Mouse (Mus musculus) forebrain, embryonic 14.5 days (tissue): ENCODE data around the gene B4galnt4. TPM values are rescaled to one million over a fixed set of nuclear protein-coding genes. Genes with fewer than 3 reads are reported as not detected.

ENCODE experiments used
- ATAC-seq: fragments of 200-750 bp; cut with Nextera tagmentation; 2 replicates; pipeline ENCODE4 v1.8.0; 2017; ENCODE audit warnings: mild to moderate bottlenecking, moderate library complexity
- DNase-seq: peaks from one replicate; pipeline ENCODE4 v3.0.0-alpha.2; 2015; ENCODE audit warnings: low spot score
- H3K27ac ChIP-seq: fragments of 300-500 bp; sonication (generic); 2 replicates; pipeline ENCODE4 v1.5.1; 2014; ENCODE audit warnings: low read depth, mild to moderate bottlenecking, control low read depth, low read length, moderate library complexity
- H3K27me3 ChIP-seq: fragments of 300-500 bp; sonication (generic); replicated peaks from 2 replicates; pipeline ENCODE4 v1.6.1; 2014; ENCODE audit warnings: low read length, control low read depth, mixed read lengths; ENCODE audit not compliant: control insufficient read depth, insufficient read depth
- H3K36me3 ChIP-seq: fragments of 300-500 bp; sonication (generic); 2 replicates; pipeline ENCODE4 v1.6.1; 2014; ENCODE audit warnings: low read length, control low read depth; ENCODE audit not compliant: control insufficient read depth, insufficient read depth
- H3K4me1 ChIP-seq: fragments of 300-500 bp; sonication (generic); 2 replicates; pipeline ENCODE4 v1.6.1; 2014; ENCODE audit warnings: antibody characterized with exemption, low read length, control low read depth; ENCODE audit not compliant: control insufficient read depth, insufficient read depth
- H3K4me2 ChIP-seq: fragments of 300-500 bp; sonication (generic); 2 replicates; pipeline ENCODE4 v1.6.1; 2014; ENCODE audit warnings: mild to moderate bottlenecking, control low read depth, low read length
- H3K4me3 ChIP-seq: fragments of 300-500 bp; sonication (generic); 2 replicates; pipeline ENCODE4 v1.5.1; 2014; ENCODE audit warnings: low read depth, low read length, control low read depth
- H3K9ac ChIP-seq: fragments of 300-500 bp; sonication (generic); 2 replicates; pipeline ENCODE4 v1.6.1; 2014; ENCODE audit warnings: mild to moderate bottlenecking, low read length, control low read depth, moderate library complexity
- H3K9me3 ChIP-seq: fragments of 300-500 bp; sonication (generic); replicated peaks from 2 replicates; pipeline ENCODE4 v1.6.1; 2016; ENCODE audit warnings: low read length, control low read depth, mixed read lengths; ENCODE audit not compliant: control insufficient read depth
- WGBS: fragments of 180-500 bp; shearing (Covaris S2); extraction: QIAGEN DNeasy Blood & Tissue Kit; methylation state at CpG from one replicate; pipeline ENCODE4 v1.1.7; 2014; 5-methylcytosine and 5-hydroxymethylcytosine counted together
- polyA plus RNA-seq: library from polyadenylated mRNA; unstranded; fragments of >200 nt; fragmentation: Nextera tagmentation; extraction: Ambion mirVana; gene quantifications from 2 replicates; pipeline ENCODE4 v1.2.1, GENCODE M21; 2014

Gene B4galnt4
- polyA plus RNA-seq, 1 experiment from 2014 or later, result 29.1 TPM

DNA sequence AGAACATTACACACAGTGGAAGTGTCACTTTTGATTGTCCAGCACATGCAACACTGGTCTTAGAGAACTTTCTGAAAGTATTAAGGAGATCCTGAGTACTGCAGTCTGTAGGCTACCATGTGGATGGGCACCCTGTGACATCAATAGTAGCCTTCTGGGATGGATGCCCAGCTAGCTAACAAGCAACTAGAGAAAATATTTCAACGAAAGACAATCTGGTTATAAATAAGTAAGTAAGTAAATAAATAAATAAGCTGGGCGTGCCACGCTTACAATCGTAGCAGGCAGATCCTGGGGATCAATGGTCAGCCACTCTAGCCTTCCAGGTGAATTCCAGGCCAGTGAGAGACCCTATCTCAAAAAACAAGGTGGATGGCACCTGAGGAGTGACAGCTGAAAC is 8.9 kb upstream of the B4galnt4 start:
- no peak overlapping the region for H3K9ac ChIP-seq
- H3K4me3 ChIP-seq, result no peak overlapping the region
- ATAC-seq, result no peak
- H3K4me2 ChIP-seq, result no peak overlapping the region
- H3K27ac ChIP-seq, result no peak overlapping the region
- 92% methylated on average over 4 of the region's 4 CpGs for WGBS
- H3K36me3 ChIP-seq, result no peaks in the 10 kb centered on the region
- peaks cover 7% of the 10 kb centered on the region for H3K4me1 ChIP-seq
- no peak for DNase-seq
- no peaks in the 10 kb centered on the region for H3K9me3 ChIP-seq
- H3K27me3 ChIP-seq, result no peaks in the 10 kb centered on the region; the same call in 1 of the 2 replicates

DNA sequence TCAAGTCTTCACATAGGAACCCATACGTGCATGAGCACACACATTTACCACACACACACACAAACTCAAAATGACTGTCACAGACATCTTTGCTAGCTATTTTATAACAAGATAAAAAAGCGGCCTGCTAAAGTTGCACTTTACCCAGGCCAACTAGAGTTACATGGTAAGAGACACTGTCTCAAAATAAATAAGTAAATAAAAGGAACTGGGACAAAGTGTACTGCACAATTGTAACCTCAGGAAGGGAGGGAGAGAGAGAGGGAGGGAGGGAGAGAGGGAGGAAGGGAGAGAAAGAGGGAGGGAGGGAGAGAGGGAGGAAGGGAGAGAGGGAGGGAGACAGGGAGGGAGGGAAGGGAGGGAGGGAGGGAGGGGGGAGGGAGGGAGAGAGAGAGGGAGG is 8.5 kb upstream of the B4galnt4 start:
- WGBS, result 80% methylated on average over 2 of the region's 2 CpGs
- no peak for DNase-seq

DNA sequence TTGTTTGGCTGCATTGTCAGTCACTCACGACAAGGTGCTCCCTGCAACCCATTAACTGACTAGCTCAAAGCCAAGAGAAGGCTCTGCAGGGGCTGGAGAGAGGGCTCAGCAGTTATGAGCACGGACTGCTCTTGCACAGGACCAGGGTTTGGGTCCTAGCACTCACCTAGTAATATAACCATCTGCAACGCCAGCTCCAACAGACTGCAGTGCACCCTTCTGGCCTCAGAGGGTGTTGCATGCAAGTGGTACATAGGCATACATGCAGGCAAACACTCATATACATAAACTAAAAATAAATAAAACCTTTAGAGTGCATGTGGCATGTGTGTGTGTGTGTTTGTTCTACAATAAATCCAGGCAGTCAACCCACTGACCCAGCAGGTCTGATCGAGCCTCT is 5.1 kb upstream of the B4galnt4 start:
- DNase-seq (no peak), ATAC-seq (no peak)
- Histone ChIP-seq H3K27me3 (no peaks in the 10 kb centered on the region), H3K4me3 (no peak overlapping the region), H3K4me2 (no peak overlapping the region), H3K9me3 (no peaks in the 10 kb centered on the region), H3K9ac (no peak overlapping the region), H3K4me1 (peaks cover 5% of the 10 kb centered on the region; the same call in 1 of the 2 replicates), H3K27ac (no peak overlapping the region), H3K36me3 (no peaks in the 10 kb centered on the region)
- WGBS, result 85% methylated on average over 4 of the region's 4 CpGs

More for the DNA sequence above, 8.5 kb upstream of the B4galnt4 start:
- Histone ChIP-seq H3K27ac (no peak overlapping the region), H3K4me3 (no peak overlapping the region), H3K36me3 (no peaks in the 10 kb centered on the region), H3K27me3 (no peaks in the 10 kb centered on the region), H3K9ac (no peak overlapping the region), H3K9me3 (no peaks in the 10 kb centered on the region), H3K4me1 (peaks cover 4% of the 10 kb centered on the region), H3K4me2 (no peak overlapping the region)
- ATAC-seq, result no peak

DNA sequence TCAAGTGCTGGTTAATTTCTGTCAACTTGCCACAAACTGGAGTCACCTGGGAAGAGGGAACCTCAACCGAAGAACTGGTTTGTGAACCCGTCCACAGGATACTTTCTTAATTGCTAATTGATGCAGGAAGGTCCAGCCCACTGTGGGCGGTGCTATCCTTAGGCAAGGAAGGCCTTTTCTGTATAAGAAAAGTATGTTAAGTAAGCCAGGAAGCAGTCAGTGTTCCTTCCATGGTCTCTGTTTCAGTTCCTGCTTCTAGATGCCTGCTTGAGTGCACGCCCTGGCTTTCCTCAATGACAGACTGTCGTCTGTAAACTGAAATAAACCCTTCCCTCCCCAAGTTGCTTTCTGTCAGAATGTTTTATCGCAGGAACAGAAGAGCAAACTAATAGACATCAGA is 3.9 kb upstream of the B4galnt4 start:
- no peak overlapping the region for H3K4me3 ChIP-seq
- H3K9ac ChIP-seq, result no peak overlapping the region
- no peaks in the 10 kb centered on the region for H3K36me3 ChIP-seq
- no peaks in the 10 kb centered on the region for H3K9me3 ChIP-seq
- H3K27ac ChIP-seq, result no peak overlapping the region
- H3K4me2 ChIP-seq, result no peak overlapping the region
- WGBS, result 90% methylated on average over 6 of the region's 6 CpGs
- peaks cover 9% of the 10 kb centered on the region; the same call in 1 of the 2 replicates for H3K4me1 ChIP-seq
- DNase-seq, result no peak
- H3K27me3 ChIP-seq, result no peaks in the 10 kb centered on the region
- no peak for ATAC-seq

- Histone ChIP-seq H3K4me3 (no peak overlapping the region), H3K36me3 (no peaks in the 10 kb centered on the region), H3K4me1 (peaks cover 15% of the 10 kb centered on the region; the same call in 1 of the 2 replicates), H3K27ac (no peak overlapping the region), H3K9ac (no peak overlapping the region), H3K9me3 (no peaks in the 10 kb centered on the region), H3K4me2 (no peak overlapping the region), H3K27me3 (no peaks in the 10 kb centered on the region)
- WGBS, result 96% methylated on average over 1 of the region's 1 CpGs
- no peak for ATAC-seq
- DNase-seq, result no peak
Observed at GRCm38 (mm10) chr7:141057541-141057940, 3.4 kb upstream of the B4galnt4 start.

DNA sequence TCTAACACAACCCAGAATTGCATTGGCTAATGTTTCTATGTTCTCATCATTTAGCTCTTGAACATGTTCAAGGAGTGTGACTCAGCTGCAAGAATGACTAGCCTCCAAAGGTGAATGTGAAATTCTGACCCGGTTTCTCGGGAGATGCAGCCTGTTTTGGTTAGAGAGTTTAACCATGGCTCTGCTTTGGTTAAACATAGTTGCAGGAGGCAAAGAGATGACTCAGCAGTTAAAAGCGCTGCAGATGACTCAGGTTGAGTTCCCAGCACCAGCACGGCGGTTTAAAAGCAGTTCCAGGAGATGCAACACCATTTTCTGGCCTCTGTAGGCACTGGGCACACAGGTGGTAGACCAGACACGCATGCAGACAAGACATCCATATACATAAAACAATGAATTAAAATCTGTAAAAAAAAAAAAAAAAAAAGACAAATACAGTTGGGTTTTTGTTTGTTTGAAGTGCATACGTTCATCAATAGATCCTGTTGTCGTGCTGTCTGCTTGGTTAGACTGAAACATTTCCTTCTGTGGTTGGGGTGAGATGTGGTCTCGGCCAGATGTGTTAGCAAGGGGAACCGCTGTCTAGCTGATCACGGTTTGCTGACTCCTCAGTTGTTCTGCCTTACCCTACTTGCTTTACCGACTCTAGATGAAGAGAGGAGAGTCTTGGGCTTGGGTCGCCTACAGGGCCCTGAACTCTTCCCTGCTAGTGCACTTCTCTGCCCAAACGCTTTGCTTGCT is 2.1 kb upstream of the B4galnt4 start:
- Histone ChIP-seq H3K9me3 (no peaks in the 10 kb centered on the region), H3K4me3 (no peak overlapping the region), H3K27ac (no peak overlapping the region), H3K36me3 (peaks cover 2% of the 10 kb centered on the region; the same call in 1 of the 2 replicates), H3K4me2 (no peak overlapping the region), H3K27me3 (no peaks in the 10 kb centered on the region), H3K9ac (no peak overlapping the region), H3K4me1 (peaks cover 17% of the 10 kb centered on the region; the same call in 1 of the 2 replicates)
- 94% methylated on average over 14 of the region's 14 CpGs for WGBS
- ATAC-seq (no peak), DNase-seq (no peak)

DNA sequence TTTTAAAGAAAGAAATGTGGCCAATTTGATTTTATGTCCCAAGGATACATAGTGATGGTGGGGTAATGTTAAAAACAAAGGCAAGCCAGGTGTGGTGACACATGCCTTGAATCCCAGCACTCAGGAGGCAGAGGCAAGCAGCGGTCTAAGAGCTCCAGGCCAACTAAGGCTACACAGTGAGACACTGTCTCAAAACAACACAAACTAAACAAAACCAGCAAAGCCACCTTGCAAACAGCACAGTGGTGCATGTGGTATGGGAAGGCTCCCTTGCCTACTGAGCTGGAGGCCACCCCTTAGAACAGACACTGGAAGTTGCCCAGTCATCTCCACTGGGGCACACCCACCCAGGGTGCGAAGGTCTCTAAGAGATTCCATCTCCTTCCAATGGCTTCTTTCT is 975 bp upstream of the B4galnt4 start:
- no peak for ATAC-seq
- WGBS, result 66% methylated on average over 2 of the region's 2 CpGs

DNA sequence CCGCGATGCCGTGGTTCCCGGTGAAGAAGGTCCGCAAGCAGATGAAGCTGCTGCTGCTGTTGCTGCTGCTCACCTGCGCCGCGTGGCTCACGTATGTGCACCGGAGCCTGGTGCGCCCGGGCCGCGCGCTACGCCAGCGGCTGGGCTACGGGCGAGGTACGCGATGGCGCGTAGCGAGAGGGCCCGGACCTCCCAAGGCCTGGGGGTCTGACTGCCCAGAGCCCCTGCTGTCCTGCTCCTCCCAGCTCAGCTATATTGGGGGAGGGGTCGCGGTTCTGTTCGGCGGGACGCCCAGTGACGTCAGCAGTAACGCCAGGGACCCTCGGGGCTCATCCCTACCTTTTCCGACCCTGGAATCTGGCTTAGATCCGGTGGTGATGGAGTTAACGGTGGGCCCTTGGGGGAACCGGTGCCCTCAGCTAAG is 377 bp downstream of the B4galnt4 start:
- H3K27ac ChIP-seq, result peak overlapping the region; percentile 80
- under 1% methylated on average over 37 of the region's 37 CpGs for WGBS
- ATAC-seq (peak; percentile 66), DNase-seq (peak; percentile 39)
- H3K9me3 ChIP-seq, result no peaks in the 10 kb centered on the region
- H3K27me3 ChIP-seq, result no peaks in the 10 kb centered on the region
- peaks cover 17% of the 10 kb centered on the region; the same call in 1 of the 2 replicates for H3K4me1 ChIP-seq
- peak overlapping the region; percentile 82 for H3K4me2 ChIP-seq
- peak overlapping the region; percentile 94 for H3K4me3 ChIP-seq
- peaks cover 27% of the 10 kb centered on the region for H3K36me3 ChIP-seq
- peak overlapping the region; percentile 97 for H3K9ac ChIP-seq

More for the DNA sequence above, 975 bp upstream of the B4galnt4 start:
- peaks cover 17% of the 10 kb centered on the region; the same call in 1 of the 2 replicates for H3K4me1 ChIP-seq
- H3K27ac ChIP-seq, result peak overlapping the region; percentile 80
- peak overlapping the region; percentile 82 for H3K4me2 ChIP-seq
- peak overlapping the region; percentile 97 for H3K9ac ChIP-seq
- no peak for DNase-seq
- peak overlapping the region; percentile 94 for H3K4me3 ChIP-seq
- no peaks in the 10 kb centered on the region for H3K27me3 ChIP-seq
- peaks cover 14% of the 10 kb centered on the region for H3K36me3 ChIP-seq
- no peaks in the 10 kb centered on the region for H3K9me3 ChIP-seq

GRCm38 (mm10) chr7:141062525-141062924 is 1.6 kb downstream of the B4galnt4 start:
- no peak for ATAC-seq
- peak overlapping the region; percentile 94; the same call in 1 of the 2 replicates for H3K4me3 ChIP-seq
- DNase-seq, result no peak

More at GRCm38 (mm10) chr7:141062525-141062924, 1.6 kb downstream of the B4galnt4 start:
- Histone ChIP-seq H3K9me3 (no peaks in the 10 kb centered on the region), H3K4me1 (peaks cover 17% of the 10 kb centered on the region; the same call in 1 of the 2 replicates), H3K9ac (peak overlapping the region; percentile 8; the same call in 1 of the 2 replicates), H3K4me2 (peak overlapping the region; percentile 82; the same call in 1 of the 2 replicates), H3K27me3 (no peaks in the 10 kb centered on the region), H3K27ac (no peak overlapping the region), H3K36me3 (peaks cover 40% of the 10 kb centered on the region)
- WGBS, result 82% methylated on average over 7 of the region's 7 CpGs
